Mouse (Mus musculus) hindlimb bud, embryonic 11.5 days (tissue): ENCODE data around the gene Gbx2.

Source experiments
- DNase-seq: peaks from one replicate; pipeline ENCODE4 v3.0.0-alpha.2; 2012; ENCODE audit warnings: low read depth, low spot score; ENCODE audit errors: extremely low spot score

Gene Gbx2

DNA sequence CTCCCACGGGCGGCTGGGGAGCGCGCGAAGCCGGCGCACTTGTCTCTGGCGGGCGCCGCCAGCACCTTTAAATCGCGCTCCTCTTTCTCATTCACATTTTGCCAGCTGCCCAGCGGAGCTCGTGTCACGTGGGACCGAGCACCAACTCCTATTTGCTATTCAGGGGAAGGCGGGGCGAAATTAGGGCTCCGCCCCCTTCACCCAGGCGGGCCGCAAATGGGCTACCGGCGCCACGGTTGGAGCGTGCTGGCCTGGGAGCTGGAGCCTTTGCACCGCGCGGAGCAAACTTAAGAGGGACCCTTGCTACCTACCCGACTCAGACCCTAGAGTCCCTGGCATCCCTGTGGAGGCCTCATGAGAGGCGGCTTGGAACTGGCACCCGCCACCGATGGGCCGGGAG, at the start of gene Gbx2:
TSS of gene Gbx2 (minus strand) at position 60 of the 400 bp plus-strand sequence.
- DNase-seq = peak; percentile 84

DNA sequence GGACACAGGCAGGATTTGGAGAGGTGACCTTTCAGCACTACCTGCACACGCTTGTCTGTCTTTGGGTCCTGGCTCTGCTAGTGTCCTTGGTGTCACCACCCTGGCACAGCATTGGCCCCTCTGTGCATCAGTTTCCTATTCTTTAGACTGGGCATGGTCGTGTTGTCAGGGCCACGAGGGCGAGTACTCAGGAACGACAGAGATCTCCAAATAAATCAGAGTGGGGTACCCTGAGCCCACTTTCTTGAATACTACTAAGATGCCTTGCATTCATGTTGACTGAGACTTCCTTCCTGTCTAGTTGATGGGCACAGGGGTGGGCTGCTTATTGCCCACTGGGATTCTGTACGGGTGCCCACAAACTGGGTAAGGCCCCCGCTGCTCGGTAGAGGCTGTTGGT, 46.3 kb upstream of the Gbx2 start:
- DNase-seq = no peak

DNA sequence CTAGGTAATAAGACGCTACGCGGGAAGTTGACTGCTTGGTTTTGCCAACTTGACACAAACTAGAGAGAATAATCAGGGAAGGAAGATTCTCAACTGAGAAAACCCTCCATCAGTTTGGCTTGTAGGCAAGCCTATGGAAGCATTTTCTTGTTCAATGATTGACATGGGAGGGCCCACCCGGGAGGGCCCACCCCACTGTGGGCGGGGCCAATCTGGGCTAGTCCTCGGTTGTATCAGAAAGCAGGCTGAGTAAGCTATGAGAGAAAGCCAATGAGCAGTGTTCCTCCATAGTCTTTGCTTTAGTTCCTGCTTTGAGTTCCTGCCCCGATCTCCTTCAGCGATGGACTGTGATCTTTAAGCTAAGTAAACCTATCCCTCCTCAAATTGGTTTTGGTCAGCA, 45.4 kb upstream of the Gbx2 start:
- DNase-seq = no peak

DNA sequence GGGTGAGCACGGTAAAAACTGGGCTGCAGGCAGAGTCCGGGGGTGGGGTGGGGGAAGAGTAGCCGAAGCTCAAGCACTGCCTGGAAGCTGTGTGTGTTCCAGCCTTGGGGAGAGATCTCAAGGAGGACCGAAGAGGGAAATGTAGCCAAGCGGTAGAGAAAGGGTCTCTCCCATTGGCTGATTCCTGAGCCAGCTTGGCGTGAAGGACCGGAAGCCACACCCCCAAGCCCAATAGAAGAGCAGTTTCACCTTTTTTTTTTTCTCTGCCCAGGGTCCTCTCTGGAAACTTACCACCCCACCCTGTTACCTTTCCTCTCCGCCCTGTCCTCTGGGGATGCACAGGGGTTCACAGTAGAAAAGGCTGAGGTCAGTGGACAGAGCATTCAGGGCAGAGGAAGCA, 43.6 kb upstream of the Gbx2 start:
- no peak for DNase-seq

DNA sequence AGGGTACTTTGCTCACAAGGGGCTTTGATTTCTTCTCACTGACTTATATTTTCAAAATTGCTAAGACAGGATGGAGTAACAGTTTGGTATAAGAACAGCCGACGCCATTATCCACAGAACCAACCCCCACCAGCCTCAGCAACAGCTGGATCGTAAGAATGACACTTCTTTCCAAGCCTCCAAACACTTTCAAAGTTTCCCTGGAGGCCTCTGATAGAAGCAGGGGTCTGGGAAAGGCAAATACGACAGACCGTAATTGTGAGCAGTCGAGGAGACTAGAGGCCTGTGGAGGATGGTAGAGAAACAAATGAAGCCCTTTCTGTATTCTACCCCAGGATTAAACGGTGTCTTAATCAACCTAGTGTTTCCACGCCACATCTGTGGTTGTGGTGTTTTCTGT, 40.9 kb upstream of the Gbx2 start:
- no peak for DNase-seq

DNA sequence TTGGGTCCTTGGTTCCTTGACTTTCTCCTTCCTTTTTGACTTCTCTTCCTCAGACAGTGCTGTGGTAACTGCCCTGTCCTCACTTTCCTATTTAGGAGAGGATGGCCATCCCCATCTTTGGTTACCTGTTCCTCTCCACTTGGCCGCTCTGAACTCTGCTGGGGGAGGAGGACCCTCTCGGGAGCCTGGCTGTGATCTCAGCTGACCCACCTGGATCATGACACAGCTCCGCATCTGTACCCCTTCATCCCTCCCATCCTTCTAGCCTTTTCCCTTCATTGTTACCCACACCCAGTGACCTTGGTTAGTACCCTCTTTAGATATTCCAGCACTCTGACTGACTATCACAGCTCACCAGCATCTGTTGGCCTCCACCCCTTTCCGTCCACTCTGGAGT, 38.7 kb upstream of the Gbx2 start:
- no peak for DNase-seq

DNA sequence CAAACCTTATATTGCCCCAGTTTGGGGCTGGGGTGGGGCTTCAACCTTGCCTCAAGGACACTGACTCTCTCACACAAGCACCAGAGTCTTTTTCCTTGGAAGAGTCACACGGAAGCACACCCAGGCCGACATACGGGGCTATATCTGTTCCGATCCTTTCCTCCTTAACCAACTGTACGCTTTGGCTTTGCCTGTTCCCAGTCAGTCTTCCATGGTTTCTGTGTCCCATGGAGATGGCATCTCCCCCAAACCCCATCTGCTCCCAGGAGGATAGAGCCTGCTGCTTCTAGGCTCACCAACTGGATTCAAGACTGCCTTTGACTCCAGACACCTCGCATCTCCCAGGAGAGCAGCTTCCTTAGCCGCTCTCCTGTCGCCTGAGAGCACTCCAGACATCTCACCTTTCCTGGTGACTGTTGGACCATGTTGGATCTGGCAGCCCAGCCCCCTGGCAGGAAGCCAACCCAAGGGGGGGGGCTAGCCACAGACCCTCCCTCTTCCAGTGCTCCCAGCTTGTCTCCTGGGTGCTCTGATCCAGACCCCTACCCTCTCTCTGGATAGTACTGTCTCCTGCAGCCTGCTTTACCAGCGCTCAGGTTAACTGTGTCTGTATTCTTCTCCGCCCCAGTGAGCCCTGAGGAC, 38.2 kb upstream of the Gbx2 start:
- DNase-seq = no peak

DNA sequence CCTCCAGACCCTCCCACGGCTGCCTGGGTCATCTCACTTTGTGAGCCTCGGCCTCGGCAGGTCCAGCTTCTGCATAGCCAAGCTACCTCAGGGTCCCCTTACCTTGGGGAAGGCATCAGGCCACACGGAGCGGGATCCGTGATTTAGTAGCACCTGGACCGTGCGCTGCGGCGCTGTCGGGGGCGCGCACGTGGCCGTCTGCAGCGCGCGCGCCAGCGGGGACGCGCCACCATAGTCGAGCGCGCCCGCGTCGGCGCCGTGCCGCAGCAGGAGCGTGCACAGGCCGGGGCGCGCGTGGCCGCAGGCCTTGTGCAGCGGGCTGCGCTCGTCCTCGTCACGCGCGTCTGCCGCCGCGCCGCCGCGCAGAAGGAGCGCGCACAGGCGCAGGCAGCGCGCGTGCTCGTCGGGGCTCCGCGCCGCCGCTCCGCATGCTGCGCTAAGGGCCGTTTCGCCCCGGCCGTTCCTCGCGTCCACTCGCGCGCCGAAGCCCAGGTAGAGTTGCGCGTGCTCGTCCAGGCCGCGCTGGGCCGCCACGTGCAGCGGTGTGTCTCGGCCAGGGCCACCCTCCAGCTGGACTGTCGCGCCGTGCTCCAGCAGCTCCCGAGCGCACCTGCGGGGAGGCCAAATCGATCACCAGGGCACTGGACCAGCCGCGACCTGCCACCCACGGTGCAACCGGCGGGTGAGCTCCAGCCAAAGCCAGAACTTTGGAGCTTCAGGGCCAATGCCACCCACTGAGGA, 37.3 kb upstream of the Gbx2 start:
- DNase-seq = no peak

DNA sequence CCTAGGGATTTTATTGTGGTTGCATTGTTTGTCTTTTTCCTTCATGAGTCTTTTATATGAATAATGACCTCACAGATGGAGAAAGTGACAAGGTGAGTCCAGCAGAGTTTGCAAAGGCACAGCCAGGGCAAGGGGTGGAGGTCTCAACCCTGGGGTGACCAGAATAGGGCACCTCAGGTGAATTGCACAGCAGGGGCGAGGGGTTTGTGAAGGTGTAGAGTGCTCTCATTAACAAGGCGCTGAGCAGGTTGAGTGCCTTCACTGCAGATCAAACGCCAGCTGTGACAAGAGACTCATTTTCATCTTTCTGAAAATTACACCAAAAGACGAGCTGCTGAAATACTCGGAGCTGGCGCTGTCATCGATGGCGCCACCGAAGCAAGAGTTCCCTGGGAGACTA, 36.6 kb upstream of the Gbx2 start:
- DNase-seq = no peak

DNA sequence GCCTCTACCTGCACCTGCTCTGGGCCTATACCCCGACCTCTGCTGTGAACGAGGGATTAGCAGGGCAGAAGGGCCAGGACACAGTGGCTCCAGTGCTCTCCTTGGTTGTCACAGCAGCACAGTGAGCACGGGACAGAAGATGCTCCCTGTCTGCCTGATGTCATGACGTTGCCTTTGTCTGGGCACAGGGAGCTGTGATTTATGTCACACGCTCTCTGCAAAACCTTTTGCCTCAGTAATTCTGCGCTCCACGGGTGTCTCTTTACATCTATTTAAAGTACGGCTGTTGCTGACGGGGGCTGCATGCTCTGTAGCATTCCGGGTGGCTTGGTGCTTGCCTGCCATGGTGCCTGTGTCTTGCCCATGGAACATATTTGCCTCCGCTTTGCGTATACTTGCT, 33.4 kb upstream of the Gbx2 start:
- DNase-seq = no peak

DNA sequence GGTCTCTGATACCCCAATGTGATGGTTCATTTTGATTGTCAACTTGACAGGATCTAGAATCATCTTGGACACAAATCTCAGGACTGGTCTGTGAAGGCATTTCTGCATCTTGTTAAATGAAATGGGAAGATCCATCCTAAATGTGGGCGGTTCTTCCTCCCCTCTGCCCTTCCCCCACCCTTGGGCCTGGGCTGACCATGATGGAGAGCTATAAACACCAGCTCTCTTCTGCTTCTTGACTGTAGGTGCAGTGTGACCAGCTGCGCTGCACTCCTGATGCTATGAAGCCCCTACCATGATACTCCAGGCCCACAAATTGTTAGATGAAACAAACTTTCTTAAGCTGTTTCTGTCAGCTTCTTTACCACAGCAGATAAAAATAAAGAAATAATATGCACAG, 32.3 kb upstream of the Gbx2 start:
- DNase-seq = no peak

DNA sequence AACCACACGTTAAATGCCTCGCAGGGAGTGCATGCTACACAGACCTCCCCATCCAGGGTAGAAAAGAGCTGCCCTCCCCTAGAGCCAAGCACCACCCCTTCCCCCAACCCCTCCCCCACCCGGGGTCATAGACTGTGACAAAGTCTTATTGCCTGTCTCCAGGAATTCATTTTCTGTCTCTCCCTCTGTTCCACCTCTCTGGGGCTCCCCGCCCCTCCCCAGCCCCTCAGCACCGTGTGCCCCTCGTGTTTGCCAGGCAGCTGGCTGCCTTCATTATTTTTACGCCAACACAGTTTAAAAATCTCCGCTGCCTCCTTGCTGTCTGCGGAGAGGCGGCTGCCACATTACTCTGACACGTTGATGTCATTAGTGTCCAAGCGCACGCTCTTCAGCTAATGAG, 31.1 kb upstream of the Gbx2 start:
- DNase-seq = no peak

DNA sequence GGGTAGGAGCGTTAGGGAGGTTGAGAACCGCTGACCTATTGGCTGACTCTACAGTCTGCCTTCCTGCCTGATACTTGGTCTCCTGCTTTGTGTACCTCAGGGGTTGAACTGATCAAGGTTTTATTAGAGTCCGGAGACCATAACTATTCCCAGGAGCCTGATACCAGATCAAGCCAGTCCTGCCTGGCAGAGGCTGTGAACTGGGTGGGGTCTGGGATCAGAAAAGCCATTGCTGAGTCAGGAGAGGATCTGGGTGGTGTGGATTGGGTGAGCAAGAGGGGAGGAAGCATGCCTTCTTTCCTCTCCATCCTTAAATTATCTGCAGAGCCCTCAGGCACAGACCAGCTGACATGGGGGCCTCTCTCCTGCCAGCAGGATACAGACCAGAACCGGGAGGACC, 28.4 kb upstream of the Gbx2 start:
- DNase-seq = no peak

DNA sequence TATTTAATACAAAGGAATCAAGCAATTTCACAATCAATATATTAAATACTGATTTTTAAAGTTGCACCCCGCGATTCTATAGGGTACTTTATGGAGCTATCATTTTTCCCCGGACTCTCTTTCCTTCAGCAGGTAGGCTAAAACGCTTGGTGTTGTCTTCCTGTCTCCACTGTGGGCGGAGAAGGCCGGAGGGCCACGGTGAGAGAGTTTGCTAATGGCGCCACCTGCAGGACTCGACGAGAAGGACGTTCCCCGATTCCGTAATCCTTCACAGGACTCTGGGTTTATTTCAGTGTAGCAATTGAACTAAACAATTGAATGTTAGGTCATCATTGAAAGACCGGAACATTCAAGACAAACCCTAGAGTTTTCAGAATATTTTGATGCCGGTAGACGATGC, 12.2 kb upstream of the Gbx2 start:
- no peak for DNase-seq

DNA sequence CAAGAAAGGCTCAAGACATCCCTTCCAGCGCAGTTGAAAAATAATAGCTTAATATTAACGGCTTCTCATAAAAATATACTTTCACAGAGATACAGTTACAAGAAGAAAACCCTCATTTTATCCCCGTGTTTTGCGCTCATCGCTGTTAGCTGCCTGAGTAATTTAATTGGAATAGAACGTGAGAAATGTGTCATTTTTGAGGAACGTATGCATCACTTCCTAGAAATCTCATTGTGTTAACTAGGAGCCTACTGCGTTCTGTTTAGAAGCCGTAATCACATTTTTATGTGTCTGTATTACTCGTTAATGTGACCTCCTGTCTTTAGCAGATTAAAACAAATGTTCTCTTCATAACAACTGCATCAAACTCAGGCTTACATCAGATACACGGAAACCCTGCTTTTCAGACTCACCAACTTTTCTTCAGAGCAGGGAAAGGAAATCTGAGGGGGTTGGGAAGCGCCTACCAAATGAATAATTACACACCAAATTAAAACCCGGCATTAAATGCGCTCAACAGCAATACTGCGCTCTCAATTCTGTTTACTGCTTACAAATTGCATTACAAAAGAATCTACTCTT, 11.5 kb upstream of the Gbx2 start:
- DNase-seq = no peak

DNA sequence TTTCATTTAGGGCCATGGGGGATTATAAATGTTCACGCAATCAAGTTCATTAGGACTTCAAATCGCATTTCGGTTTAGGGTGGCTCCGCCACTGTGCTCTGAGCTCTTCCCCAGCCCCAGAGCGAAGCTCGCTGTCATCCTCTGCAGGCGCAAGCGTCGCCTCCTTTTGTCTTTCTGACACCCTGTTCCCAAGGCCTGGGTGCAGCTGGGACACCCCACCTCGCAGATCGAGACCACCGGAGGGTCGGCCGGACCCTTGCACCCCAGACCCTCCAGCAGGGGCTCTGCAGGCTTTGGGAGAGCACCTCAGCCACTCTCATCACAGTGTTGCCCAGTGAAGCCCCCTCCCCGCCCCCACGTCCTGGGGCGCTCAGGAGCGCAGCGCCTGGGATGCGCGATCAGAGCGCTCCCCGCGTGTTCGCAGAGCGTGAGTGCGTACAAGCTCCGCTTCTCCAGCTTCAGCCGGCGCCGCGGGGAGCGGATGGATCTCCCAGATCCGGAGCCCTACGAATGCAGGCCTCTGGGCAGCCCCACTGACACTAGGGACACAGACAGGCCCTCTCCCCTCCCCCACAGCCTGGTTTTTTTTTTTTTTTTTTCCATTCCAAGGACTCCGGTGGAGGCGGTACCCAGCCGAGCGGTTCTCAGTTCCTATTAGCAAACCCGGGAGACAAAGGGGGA, 10.9 kb upstream of the Gbx2 start:
- DNase-seq = no peak

DNA sequence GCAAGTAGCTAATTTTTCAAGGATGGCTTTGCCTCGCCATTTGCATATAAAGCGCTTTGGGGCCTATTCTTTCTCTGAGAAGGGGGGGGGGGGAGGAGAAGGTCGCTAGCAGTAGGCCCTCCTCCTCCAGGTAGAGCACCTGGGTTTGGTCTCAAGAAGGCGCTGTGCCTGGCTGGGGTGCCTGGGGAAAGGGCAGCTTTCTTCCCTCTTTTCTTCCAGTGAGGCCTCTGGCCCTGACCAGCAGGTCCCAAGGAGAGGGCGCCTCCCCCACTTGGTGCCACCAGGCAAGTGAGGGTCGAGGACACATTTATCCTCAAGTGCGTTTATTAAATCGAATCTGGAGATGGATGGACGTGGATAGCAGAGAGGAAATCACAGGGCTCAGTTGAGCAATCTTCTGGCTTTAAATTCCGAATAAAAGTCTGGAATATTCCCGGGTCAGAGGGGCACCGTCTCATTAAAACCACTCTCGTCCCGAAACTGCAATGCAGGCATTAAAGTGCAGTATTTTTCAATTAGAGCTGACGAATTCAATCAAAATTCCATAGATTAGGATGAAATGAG, 10.1 kb upstream of the Gbx2 start:
- no peak for DNase-seq

DNA sequence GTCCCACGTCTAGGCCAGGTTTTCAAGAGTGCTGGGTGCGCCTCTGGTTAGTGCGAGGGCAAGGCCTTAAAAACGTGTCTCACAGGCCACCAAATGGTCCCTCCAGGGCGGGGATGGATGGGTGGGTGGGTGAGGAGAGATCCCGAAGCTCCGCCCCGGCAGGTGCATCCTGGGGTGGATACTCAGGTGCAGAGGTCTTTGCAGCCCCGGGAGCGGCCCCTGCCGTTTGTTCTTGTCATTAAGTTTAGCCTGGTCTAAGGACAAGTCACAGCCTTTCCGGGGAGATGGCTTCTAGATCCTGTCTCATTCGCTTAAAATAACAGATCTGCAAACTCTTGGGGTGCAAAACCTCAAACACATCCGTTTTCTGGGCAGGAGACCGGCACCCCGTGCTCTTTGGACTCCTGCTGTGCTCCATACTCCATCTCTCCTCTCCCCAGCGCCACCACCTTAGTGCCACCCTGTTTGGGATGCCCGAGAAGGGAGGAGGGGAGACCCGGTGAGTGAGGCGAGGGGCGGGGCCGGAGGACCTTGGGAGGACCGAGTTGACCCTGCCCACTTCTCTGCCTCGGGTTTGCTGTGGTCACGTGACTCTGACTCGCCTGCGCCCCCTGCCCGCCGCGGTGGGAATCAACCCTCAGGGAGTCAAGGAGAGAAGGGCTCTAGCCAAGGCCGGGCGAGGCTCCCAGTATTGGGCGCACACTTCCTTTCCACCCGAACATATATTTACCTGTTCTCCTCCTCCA, 9.2 kb upstream of the Gbx2 start:
- no peak for DNase-seq

DNA sequence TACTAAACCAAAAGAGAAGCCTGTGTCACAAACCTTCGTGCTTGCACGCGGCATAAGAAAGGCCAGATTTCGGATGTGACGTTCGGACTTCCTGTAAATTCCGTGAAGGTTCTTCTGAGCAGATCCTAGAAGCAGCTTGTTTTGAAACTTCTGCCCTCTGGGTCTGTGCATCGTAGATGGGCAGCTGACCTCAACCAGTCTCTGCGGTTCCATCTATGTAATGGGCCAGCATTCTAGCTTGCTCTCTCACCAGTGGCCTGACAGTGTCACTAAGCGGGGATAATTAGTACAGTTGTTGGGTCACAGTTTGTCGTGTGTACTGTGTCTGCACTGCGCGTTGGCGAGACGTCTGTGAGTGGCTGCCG, 8.6 kb upstream of the Gbx2 start:
- no peak for DNase-seq

DNA sequence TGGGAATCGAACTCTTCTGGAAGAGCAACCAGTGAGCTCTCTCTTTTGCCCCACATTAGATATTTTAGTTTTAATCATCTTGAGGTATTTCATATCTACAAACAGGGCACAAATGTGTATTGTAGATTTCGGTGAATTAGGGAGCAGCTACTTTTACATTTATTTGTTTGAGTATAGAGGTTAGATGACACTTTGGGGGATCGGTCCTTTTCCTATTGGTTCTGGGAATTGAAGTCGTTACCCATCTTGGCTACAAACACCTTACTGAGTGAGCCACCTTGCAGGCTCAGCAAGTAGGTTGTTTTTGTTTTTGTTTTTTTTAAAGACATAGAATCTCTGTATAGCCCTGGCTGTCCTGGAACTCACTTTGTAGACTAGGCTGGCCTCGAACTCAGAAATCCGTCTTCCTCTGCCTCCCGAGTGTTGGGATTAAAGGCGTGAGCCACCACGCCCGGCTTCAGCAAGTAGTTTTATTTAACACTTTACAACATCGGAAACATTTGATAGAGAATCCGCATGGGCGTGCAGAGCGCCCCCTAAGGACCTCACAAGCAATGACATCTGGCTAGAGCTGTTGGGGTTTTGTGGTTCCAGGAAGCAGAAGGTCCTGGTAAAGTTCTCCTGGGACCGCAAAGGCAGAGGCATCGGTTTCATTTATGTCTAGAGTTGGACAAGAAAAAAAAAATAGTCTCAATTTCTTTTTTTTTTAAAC, 8.1 kb upstream of the Gbx2 start:
- DNase-seq = no peak
